Mouse (Mus musculus) heart, embryonic 14.5 days (tissue): ENCODE results near the gene Ciao1. TPM values are rescaled to one million over a fixed set of nuclear protein-coding genes. Genes with fewer than 3 reads are reported as not detected.
"Not testable (repeated sequence)": the region's sequence is repeated elsewhere in the genome, so short reads cannot be mapped to it uniquely, and the experiment has no call there.

ENCODE experiments used
- ATAC-seq: fragments of 200-750 bp; cut with Nextera tagmentation; 2 replicates; pipeline ENCODE4 v1.8.0; 2017; ENCODE audit warnings: low read depth, moderate TSS enrichment; ENCODE audit not compliant: insufficient number of reproducible peaks, insufficient read depth, low FRiP score
- H3K27ac ChIP-seq, 2 experiments: fragments of 200-500 bp in 1 of 2; fragments of 300-500 bp in 1 of 2; sonication (generic) in 1 of 2; replicated peaks in 1 of 2; 2 replicates each; pipeline ENCODE4 v1.5.1; 2012 to 2014; ENCODE audit warnings: low read depth in 2 of 2, low read length in 2 of 2, control low read depth in 1 of 2, mild to moderate bottlenecking in 1 of 2, mixed read lengths in 1 of 2; ENCODE audit not compliant: control insufficient read depth in 1 of 2, insufficient read depth in 1 of 2
- H3K27me3 ChIP-seq: fragments of 300-500 bp; sonication (generic); 2 replicates; pipeline ENCODE4 v1.6.1; 2014; ENCODE audit warnings: mild to moderate bottlenecking, low read length, control low read depth; ENCODE audit not compliant: control insufficient read depth, insufficient read depth
- H3K36me3 ChIP-seq: fragments of 300-500 bp; sonication (generic); 2 replicates; pipeline ENCODE4 v1.6.1; 2014; ENCODE audit warnings: mild to moderate bottlenecking, control low read depth, low read length, mixed read lengths; ENCODE audit not compliant: control insufficient read depth, insufficient read depth
- H3K4me1 ChIP-seq, 2 experiments: fragments of 200-500 bp in 1 of 2; fragments of 300-500 bp in 1 of 2; sonication (generic) in 1 of 2; 2 replicates each; pipeline ENCODE4 v1.6.1; 2012 to 2014; ENCODE audit warnings: low read length in 2 of 2, control low read depth in 1 of 2, mixed read lengths in 1 of 2; ENCODE audit not compliant: control insufficient read depth in 2 of 2, insufficient read depth in 2 of 2
- H3K4me2 ChIP-seq: fragments of 300-500 bp; sonication (generic); 2 replicates; pipeline ENCODE4 v1.6.1; 2014; ENCODE audit warnings: mild to moderate bottlenecking, low read length
- H3K4me3 ChIP-seq, 2 experiments: fragments of 200-500 bp in 1 of 2; fragments of 300-500 bp in 1 of 2; sonication (generic) in 1 of 2; 2 replicates each; pipeline ENCODE4 v1.5.1; 2012 to 2014; ENCODE audit warnings: low read length in 2 of 2, mild to moderate bottlenecking in 2 of 2, control low read depth in 1 of 2, low read depth in 1 of 2, moderate library complexity in 1 of 2; ENCODE audit not compliant: control insufficient read depth in 1 of 2, insufficient read depth in 1 of 2
- H3K9ac ChIP-seq: fragments of 300-500 bp; sonication (generic); 2 replicates; pipeline ENCODE4 v1.6.1; 2014; ENCODE audit warnings: mild to moderate bottlenecking, low read length
- H3K9me3 ChIP-seq: fragments of 300-500 bp; sonication (generic); 2 replicates; pipeline ENCODE4 v1.6.1; 2016; ENCODE audit warnings: low read length, control low read depth; ENCODE audit not compliant: control insufficient read depth
- WGBS: fragments of 180-500 bp; shearing (Covaris S2); extraction: QIAGEN DNeasy Blood & Tissue Kit; methylation state at CpG from one replicate; pipeline ENCODE4 v1.1.7; 2014; 5-methylcytosine and 5-hydroxymethylcytosine counted together
- polyA plus RNA-seq: library from polyadenylated mRNA; unstranded; fragments of >200 nt; fragmentation: Nextera tagmentation; extraction: Ambion mirVana; gene quantifications from 2 replicates; pipeline ENCODE4 v1.2.1, GENCODE M21; 2014

Gene Ciao1
- polyA plus RNA-seq, 1 experiment from 2014 or later, result 61.7 TPM

- H3K9me3 ChIP-seq, H3K27ac ChIP-seq, H3K27me3 ChIP-seq, H3K36me3 ChIP-seq, ATAC-seq, H3K4me3 ChIP-seq, H3K9ac ChIP-seq: not testable (repeated sequence)
- 91% methylated on average over 4 of the region's 4 CpGs for WGBS
- Histone ChIP-seq H3K4me1 (peaks cover 2 to 20% of the 10 kb centered on the region in 2 experiments), H3K4me2 (peak overlapping the region; percentile 84)
These were observed 24.4 kb upstream of the Ciao1 start for GRCm38 (mm10) chr2:127272049-127272448.

GRCm38 (mm10) chr2:127271042-127271515 is 23.5 kb upstream of the Ciao1 start:
- no peaks in the 10 kb centered on the region for H3K27me3 ChIP-seq
- H3K4me1 ChIP-seq, result peaks cover 2 to 18% of the 10 kb centered on the region in 2 experiments
- WGBS, result 5% methylated on average over 8 of the region's 8 CpGs
- peak overlapping the region; percentile 77 to 92 for H3K27ac ChIP-seq
- peak overlapping the region; percentile 57 to 78 for H3K4me3 ChIP-seq
- H3K9ac ChIP-seq, result peak overlapping the region; percentile 82
- H3K36me3 ChIP-seq, result peaks cover 6% of the 10 kb centered on the region; the same call in 1 of the 2 replicates
- no peaks in the 10 kb centered on the region for H3K9me3 ChIP-seq
- H3K4me2 ChIP-seq, result peak overlapping the region; percentile 84
- no peak for ATAC-seq

GRCm38 (mm10) chr2:127270300-127271041 is 22.9 kb upstream of the Ciao1 start:
- H3K36me3 ChIP-seq, result peaks cover 6% of the 10 kb centered on the region; the same call in 1 of the 2 replicates
- H3K4me3 ChIP-seq, result peak overlapping the region; percentile 57 to 78
- peak overlapping the region; percentile 84 for H3K4me2 ChIP-seq
- peak overlapping the region; percentile 92 to 94 for H3K27ac ChIP-seq
- ATAC-seq, result peak; percentile 90
- under 1% methylated on average over 74 of the region's 75 CpGs for WGBS
- no peaks in the 10 kb centered on the region for H3K9me3 ChIP-seq
- peaks cover 2 to 11% of the 10 kb centered on the region in 2 experiments for H3K4me1 ChIP-seq
- peak overlapping the region; percentile 82 for H3K9ac ChIP-seq
- no peaks in the 10 kb centered on the region for H3K27me3 ChIP-seq

GRCm38 (mm10) chr2:127269491-127270299 is 22.1 kb upstream of the Ciao1 start, which contains the start of gene Stard7:
TSS of gene Stard7 (plus strand) at chr2:127270218.
- under 1% methylated on average over 49 of the region's 49 CpGs for WGBS
- Histone ChIP-seq H3K36me3 (peaks cover 6% of the 10 kb centered on the region; the same call in 1 of the 2 replicates), H3K4me3 (peak within 1 kb of the TSS; percentile 57 to 78), H3K9me3 (no peaks in the 10 kb centered on the region), H3K4me1 (peaks cover 2 to 4% of the 10 kb centered on the region in 2 experiments), H3K27me3 (no peaks in the 10 kb centered on the region), H3K4me2 (peak within 1 kb of the TSS; percentile 84), H3K9ac (peak within 1 kb of the TSS; percentile 82), H3K27ac (peak within 1 kb of the TSS; percentile 92 to 94)
- ATAC-seq, result peak; percentile 99

- H3K27ac ChIP-seq, result no peak overlapping the region
- no peaks in the 10 kb centered on the region; a peak in 1 of 4 replicates for H3K4me1 ChIP-seq
- no peak overlapping the region for H3K9ac ChIP-seq
- no peaks in the 10 kb centered on the region for H3K27me3 ChIP-seq
- no peak overlapping the region for H3K4me2 ChIP-seq
- H3K36me3 ChIP-seq, result peaks cover 5% of the 10 kb centered on the region; the same call in 1 of the 2 replicates
- WGBS, result 40% methylated on average over 4 of the region's 4 CpGs
- no peak for ATAC-seq
- H3K4me3 ChIP-seq, result no peak overlapping the region
- H3K9me3 ChIP-seq, result no peaks in the 10 kb centered on the region
These were observed 20.2 kb upstream of the Ciao1 start for GRCm38 (mm10) chr2:127267854-127268253.

GRCm38 (mm10) chr2:127262480-127262879 is 14.9 kb upstream of the Ciao1 start:
- H3K36me3 ChIP-seq, result peaks cover 25% of the 10 kb centered on the region

GRCm38 (mm10) chr2:127259340-127259739 is 11.7 kb upstream of the Ciao1 start:
- no peak for ATAC-seq
- Histone ChIP-seq H3K36me3 (peaks cover 43% of the 10 kb centered on the region), H3K4me2 (no peak overlapping the region), H3K4me3 (no peak overlapping the region), H3K27ac (no peak overlapping the region), H3K9ac (no peak overlapping the region), H3K9me3 (no peaks in the 10 kb centered on the region), H3K27me3 (no peaks in the 10 kb centered on the region), H3K4me1 (no peaks in the 10 kb centered on the region)
- WGBS, result 86% methylated on average over 5 of the region's 5 CpGs

More at GRCm38 (mm10) chr2:127262480-127262879, 14.9 kb upstream of the Ciao1 start:
- no peak overlapping the region for H3K4me2 ChIP-seq
- H3K9me3 ChIP-seq, result no peaks in the 10 kb centered on the region
- H3K27me3 ChIP-seq, result no peaks in the 10 kb centered on the region
- no peak overlapping the region for H3K27ac ChIP-seq
- no peak overlapping the region for H3K4me3 ChIP-seq
- no peak overlapping the region for H3K9ac ChIP-seq
- ATAC-seq, result no peak
- no peaks in the 10 kb centered on the region for H3K4me1 ChIP-seq
